Mouse (Mus musculus) monocyte, adult 2 months (primary cell): ENCODE measurements around the gene Nsun5.
"Not testable (repeated sequence)": the region's sequence is repeated elsewhere in the genome, so short reads cannot be mapped to it uniquely, and the experiment has no call there.

Source experiments
- DNase-seq, 2 experiments: peaks; one replicate each; pipeline ENCODE4 v3.0.0; 2022; ENCODE audit warnings: low spot score in 2 of 2, low read depth in 1 of 2

Nsun5 gene

GRCm38 (mm10) chr5:135369787-135370654 is at the start of gene Nsun5:
Gene Nsun5, plus strand, starts transcription at chr5:135369953.
- peak; percentile 72 to 88 for DNase-seq

- DNase-seq: no peak
Observed at GRCm38 (mm10) chr5:135322197-135322596, 47.6 kb upstream of the Nsun5 start.

- no peak for DNase-seq
Observed at GRCm38 (mm10) chr5:135326121-135326659, 43.6 kb upstream of the Nsun5 start.

GRCm38 (mm10) chr5:135329471-135329870 is 40.3 kb upstream of the Nsun5 start:
- DNase-seq: no peak

DNA sequence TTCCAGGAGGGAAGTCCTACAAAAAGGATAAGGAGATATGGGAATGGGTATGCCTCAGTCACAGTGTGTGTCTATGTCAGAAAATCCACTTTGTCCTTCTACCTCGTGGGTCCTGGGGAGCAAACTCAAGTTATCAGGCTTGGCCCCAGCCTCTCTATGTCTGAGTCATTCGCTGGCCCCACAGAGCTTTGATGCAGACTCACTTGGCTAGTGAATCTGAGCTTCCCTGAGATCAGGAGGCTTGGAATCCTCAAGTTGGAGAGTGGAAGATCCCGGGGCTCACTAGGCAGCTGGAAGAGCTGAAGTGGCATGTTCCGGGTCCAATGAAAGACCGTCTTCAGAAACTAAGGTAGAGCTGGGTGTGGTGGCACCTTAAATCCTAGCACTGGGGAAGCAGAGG is 39.6 kb upstream of the Nsun5 start:
- DNase-seq: no peak

DNA sequence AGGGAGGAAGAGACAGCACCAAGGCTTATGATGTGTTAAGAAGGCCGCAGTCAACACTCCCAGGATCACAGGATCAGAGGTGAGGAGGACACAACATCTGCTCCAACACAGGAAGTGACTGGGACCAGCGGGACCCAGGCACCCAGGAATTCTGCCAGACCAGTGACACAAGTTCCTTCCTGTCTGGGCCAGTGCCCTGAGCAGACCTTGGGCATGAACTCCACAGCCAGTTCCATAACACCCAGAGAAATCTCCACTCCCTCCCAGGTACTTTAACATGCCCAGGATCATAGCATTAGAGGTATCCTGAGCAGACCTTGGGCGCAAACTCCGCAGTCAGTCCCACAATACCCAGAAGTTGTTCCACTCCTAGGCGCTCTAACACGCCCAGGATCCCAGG is 38.6 kb upstream of the Nsun5 start:
- DNase-seq: no peak

- DNase-seq: no peak
Observed at GRCm38 (mm10) chr5:135337575-135337974, 32.2 kb upstream of the Nsun5 start.

GRCm38 (mm10) chr5:135345989-135346388 is 23.8 kb upstream of the Nsun5 start:
- no peak for DNase-seq

DNA sequence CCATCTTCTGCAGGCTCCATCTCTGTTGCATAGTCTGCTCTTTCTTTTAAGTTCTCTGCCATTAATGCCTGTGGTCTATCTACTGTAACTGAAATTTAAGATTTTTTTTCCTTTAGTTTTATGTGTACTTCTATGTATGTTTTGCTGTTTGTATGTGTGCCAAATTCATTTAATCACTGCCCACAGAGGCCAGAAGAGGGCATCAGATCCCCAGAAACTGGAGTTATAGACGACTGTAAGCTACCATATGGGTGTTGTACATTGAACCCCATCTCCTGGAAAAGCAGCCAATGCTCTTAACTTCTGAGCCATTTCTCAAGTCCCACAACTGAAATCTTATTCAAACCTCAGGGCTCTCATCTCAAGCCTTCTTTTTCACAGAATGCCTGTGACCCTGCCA is 23.3 kb upstream of the Nsun5 start:
- no peak for DNase-seq

DNA sequence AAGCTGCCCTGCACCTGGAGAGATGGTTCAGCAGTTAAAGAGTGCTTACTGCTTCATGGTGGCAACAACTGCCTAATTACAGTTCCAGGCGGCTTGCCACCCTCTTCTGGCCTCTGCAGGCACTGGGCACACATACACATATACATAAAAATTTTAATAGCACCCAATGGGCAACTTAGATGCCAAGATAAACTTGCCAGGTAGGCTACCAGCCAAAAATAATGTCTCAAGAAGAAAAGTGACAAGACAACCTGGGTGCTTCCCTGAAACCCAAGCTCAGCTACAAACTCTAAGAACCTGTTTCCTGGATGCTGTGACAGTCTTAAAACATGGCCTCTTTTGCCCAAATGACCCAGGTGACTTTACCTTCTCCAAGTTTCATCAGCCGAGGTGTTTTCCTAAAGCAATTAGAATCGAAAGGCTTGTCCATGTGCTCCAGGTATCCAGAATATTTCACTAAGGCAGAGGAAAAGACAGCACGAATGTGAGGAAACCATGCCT is 22.2 kb upstream of the Nsun5 start:
- DNase-seq: no peak

GRCm38 (mm10) chr5:135349862-135350261 is 19.9 kb upstream of the Nsun5 start, which contains the start of gene Fkbp6:
Gene Fkbp6, minus strand, starts transcription at chr5:135350044.
- DNase-seq: no peak

GRCm38 (mm10) chr5:135351606-135352005 is 18.1 kb upstream of the Nsun5 start:
- no peak for DNase-seq

GRCm38 (mm10) chr5:135352995-135353394 is 16.8 kb upstream of the Nsun5 start, which contains the start of gene Trim50:
Gene Trim50, plus strand, starts transcription at chr5:135353295.
- DNase-seq: no peak

DNA sequence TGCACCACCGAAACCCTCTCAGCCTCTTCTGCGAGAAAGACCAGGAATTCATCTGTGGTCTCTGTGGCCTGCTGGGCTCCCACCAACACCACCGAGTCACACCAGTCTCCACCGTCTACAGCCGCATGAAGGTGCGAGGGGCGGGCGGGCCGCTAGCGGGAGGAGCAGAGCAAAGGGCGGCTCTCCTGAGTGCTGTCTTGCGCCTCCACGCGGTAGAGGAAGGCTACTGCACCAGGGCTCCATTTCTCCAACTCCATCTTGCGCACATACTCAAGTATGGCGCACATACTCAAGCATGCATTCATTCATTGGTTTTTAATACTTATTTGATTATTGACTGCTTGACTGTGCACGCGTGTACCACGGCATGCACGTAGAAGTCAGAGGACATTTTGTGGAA is 16.2 kb upstream of the Nsun5 start:
- no peak for DNase-seq

GRCm38 (mm10) chr5:135356090-135356489 is 13.7 kb upstream of the Nsun5 start:
- DNase-seq: no peak

- no peak for DNase-seq
Observed at GRCm38 (mm10) chr5:135357556-135357955, 12.2 kb upstream of the Nsun5 start.

GRCm38 (mm10) chr5:135359772-135360171 is 10.0 kb upstream of the Nsun5 start:
- DNase-seq: no peak

- DNase-seq: no peak
Observed at GRCm38 (mm10) chr5:135362572-135362971, 7.2 kb upstream of the Nsun5 start.

DNA sequence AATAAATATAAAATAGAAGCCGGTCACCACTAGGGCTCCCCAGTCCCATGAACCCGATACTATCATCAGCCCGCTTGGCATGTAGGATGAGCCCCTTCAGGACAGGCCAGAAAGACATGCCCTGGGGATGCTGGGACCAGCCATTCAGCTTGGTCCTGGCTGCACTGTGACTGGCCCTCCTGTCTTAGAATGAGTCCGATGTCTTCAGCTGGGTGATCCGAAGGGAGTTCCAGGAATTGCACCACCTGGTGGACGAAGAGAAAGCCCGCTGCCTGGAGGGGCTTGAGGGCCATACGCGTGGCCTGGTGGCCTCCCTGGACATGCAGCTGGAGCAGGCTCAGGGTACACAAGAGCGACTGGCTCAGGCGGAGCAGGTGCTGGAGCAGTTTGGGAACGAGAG is 6.2 kb upstream of the Nsun5 start:
- DNase-seq: no peak

DNA sequence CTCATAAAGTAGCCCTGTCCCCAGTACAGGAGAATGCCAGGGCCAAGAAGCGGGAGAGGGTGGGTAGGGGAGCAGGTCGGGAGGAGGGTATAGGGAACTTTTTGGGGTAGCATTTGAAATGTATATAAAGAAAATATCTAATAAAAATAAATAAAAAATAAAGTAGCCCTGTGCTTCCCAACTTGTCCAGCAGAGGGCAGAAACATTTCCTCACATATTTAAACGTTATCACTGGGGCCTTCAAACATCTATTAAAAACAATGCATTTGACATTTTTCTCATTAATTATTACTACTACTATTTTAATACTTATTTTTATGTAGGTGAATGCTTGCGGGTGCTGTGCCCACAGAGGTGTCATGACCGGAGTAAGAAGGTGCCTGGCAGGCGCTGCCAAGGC is 1.9 kb upstream of the Nsun5 start:
- DNase-seq: no peak

- DNase-seq: no peak
Observed at GRCm38 (mm10) chr5:135368312-135368711, 1.4 kb upstream of the Nsun5 start.

DNA sequence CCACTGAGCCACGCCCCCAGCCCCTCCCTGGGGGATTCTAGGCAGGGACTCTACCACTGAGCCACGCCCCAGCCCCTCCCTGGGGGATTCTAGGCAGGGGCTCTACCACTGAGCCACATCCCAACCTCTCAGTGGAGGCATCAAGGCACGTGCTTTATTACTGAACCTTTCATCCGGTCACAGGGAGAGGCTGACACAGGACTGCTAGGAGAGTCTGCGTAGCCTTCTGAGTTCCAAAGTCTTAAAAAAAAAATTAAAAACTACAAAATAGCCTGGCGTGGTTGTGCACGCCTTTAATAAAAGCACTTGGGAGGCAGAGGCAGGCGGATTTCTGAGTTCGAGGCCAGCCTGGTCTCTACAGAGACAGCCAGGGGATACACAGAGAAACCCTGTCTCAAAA is 557 bp upstream of the Nsun5 start:
- not testable (repeated sequence) for DNase-seq
